Mouse (Mus musculus): Measurements from ENCODE around the gene Mdc1. TPM values are rescaled to one million over a fixed set of nuclear protein-coding genes. Genes with fewer than 3 reads are reported as not detected.
"Not testable (repeated sequence)": the region's sequence is repeated elsewhere in the genome, so short reads cannot be mapped to it uniquely, and the experiment has no call there.

The Mdc1 gene
- total RNA-seq, 2 experiments from 2014 or later: 5.4 to 6.9 TPM

- intact Hi-C loops (cut with DNase I; ENCODE audit: low total_unique reads): no loop called here
- no peak for DNase-seq
These were observed 2.7 kb upstream of the Mdc1 start for GRCm38 (mm10) chr17:35838570-35838969.

DNA sequence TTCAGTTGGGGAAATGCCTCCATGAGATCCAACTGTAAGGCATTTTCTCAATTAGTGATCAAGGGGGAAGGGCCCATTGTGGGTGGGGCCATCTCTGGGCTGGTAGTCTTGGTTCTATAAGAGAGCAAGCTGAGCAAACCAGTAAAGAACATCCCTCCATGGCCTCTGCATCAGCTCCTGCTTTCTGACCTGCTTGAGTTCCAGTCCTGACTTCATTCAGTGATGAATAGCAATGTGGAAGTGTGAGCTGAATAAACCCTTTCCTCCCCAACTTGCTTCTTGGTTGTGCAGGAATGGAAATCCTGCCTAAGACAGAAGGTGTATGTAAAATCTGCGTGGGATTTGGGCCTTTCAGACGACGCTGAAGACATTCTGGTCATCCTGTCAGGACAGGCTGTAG is 2.3 kb upstream of the Mdc1 start:
- DNase-seq; intact Hi-C loops (cut with DNase I; ENCODE audit: low total_unique reads): not testable (repeated sequence)

- intact Hi-C loops (cut with DNase I; ENCODE audit: low total_unique reads): no loop called here
- DNase-seq: no peak
These were observed 754 bp upstream of the Mdc1 start for GRCm38 (mm10) chr17:35840561-35840960.

DNA sequence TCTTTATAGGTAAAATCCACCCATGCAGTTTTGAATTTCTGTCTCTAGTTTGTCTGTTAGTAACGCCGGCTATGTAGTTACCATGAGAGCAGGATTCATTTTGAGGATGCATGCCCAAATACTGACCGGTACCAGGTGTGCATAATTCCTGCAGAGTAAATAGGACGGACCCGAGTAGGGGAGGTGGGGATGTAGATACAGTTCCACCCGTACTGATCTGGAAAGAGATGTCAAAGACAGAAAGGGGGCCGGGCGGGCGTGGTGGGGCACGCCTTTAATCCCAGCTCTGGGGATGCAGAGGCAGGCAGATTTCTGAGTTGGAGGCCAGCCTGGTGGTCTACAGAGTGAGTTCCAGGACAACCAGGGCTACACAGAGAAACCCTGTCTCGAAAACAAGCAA is 691 bp downstream of the Mdc1 start:
- no peak for DNase-seq
- intact Hi-C loops (cut with DNase I; ENCODE audit: low total_unique reads): no loop called here

DNA sequence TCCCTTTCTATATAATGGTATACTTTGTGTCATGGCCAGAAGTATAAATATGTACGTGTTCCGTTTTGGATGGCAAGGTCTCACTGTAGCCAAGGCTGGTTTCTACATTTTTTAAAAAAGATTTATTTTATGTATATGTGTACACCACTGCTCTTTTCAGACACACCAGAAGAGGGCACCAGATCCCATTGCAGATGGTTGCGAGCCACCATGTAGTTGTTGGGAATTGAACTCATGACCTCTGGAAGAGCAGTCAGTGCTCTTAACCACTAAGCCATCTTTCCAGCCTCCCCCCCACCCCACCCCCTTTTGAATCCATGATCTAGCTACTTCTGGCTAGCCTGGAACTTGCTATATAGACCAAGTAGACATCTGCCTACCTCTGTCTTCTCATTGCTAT is 2.2 kb downstream of the Mdc1 start:
- no peak for DNase-seq
- intact Hi-C loops (cut with DNase I; ENCODE audit: low total_unique reads): no loop called here

DNA sequence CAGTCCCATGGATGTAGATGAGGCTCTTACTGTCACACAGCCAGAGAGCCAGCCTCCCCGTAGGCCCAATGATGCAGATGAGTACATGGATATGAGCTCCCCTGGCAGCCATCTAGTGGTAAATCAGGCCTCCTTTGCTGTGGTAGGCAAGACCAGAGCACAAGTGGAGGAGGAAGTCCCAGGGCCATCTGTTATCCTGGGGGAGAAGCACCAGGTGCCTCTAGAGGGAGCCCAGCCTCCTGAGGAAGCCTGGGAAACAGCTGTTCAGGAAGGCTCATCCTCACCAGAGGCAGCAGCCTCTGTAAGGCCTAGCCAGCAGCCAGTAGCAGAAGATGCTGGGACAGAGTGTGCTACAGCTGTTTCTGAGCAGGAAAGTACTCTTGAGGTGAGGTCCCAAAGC is 6.8 kb downstream of the Mdc1 start:
- DNase-seq: no peak
- intact Hi-C loops (cut with DNase I; ENCODE audit: low total_unique reads): no loop called here

GRCm38 (mm10) chr17:35850974-35851373 is 9.7 kb downstream of the Mdc1 start:
- no peak for DNase-seq
- intact Hi-C loops (cut with DNase I; ENCODE audit: low total_unique reads): no loop called here

DNA sequence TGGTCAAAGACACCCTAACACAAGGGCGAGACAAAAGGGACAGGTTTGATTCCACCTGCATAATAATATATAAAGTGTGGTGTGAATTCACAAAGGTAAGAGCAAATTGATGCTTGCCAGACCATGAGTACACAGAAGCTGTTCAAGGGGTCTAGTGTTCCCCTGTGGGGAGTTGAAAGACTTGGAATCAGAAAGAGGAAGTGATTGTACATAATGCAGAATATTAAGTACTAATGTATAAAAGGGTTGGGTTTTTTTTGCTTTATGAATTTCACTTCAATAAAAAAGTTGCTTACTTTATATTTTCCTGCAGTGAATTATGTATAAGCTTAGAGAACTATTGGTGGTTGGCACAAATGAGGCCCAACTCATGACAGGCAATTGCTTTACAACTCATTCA is 18.1 kb downstream of the Mdc1 start:
- no peak for DNase-seq
- intact Hi-C loops (cut with DNase I; ENCODE audit: low total_unique reads): no loop called here

DNA sequence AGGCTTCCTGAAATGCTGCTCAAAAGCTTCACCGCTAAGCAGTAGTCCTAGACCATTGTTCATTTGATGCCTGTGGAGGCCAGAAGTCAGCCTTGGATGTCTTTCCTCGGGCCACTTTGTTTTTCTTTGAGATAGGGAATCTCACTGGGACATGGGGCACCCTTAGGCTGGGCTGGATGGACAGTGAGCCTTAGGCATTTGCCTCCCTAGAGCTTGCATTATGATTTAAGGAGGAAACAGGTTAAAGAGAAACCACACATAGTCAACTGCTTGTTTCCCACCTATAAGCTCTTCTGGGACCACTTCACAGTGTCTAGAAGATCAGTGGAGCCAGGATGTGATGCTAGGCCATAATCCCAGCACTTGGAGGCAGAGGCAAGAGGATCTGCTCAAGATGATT is 18.5 kb downstream of the Mdc1 start:
- intact Hi-C loops (cut with DNase I; ENCODE audit: low total_unique reads): no loop called here

GRCm38 (mm10) chr17:35860831-35861197 is 19.5 kb downstream of the Mdc1 start:
- intact Hi-C loops (cut with DNase I; ENCODE audit: low total_unique reads): no loop called here

More for the DNA sequence above, 18.5 kb downstream of the Mdc1 start:
- DNase-seq: no peak

GRCm38 (mm10) chr17:35861198-35861857 is 20.0 kb downstream of the Mdc1 start, which contains the start of gene Nrm:
Gene Nrm (plus strand): TSS chr17:35861318.
- DNase-seq: peak; percentile 91
- intact Hi-C loops (cut with DNase I; ENCODE audit: low total_unique reads): no loop called here

More at GRCm38 (mm10) chr17:35860831-35861197, 19.5 kb downstream of the Mdc1 start:
- no peak for DNase-seq

GRCm38 (mm10) chr17:35864832-35865353 is 23.6 kb downstream of the Mdc1 start:
- intact Hi-C loops (cut with DNase I; ENCODE audit: low total_unique reads): no loop called here
- no peak for DNase-seq

DNA sequence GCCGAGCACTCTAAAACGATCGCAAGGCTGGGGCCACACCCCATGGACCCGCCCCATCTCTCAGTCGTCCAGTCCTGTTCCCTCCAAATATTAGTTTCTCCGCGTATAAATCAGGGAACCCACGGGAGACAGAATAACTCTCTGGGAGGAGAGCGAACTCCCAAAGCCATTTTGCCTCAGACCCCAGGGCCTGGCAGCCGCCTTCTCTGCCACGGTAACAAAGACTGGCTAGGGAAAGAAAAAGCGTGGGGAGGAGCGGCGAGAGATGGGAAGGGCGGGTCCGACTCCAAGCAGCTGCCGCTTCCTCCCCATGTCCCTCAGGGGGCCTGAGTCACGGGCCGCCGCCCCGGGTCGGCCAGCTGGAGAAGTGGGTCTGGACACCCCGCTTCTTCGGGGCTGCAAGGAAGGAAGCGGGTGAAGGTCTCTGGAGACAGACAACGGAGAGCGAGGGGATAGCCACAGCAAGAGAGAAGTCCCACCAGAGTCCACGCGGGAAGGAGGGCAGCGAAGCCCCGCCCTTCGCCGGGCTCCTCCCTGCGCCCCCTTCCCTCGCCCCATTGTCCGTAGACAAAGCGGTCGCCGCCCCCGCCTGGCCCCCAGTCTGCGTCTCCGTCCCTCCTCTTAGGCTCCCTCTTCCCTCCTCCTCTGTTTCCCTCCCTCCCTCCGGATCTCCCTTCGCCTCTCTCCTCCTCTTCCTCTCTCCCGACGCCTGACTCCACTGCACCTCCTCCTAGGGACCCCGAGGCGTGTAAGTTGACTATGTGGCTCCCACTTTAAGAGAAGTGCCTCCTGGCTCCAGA is 24.4 kb downstream of the Mdc1 start, which contains the start of gene Ppp1r18:
TSS of gene Ppp1r18 (plus strand) at position 113 of the 800 bp plus-strand sequence.
- peak; percentile 89 for DNase-seq
- intact Hi-C loops (cut with DNase I; ENCODE audit: low total_unique reads): no loop called here

- peak; percentile 79 for DNase-seq
- intact Hi-C loops (cut with DNase I; ENCODE audit: low total_unique reads): no loop called here
These were observed 25.0 kb downstream of the Mdc1 start for GRCm38 (mm10) chr17:35866281-35866831.

DNA sequence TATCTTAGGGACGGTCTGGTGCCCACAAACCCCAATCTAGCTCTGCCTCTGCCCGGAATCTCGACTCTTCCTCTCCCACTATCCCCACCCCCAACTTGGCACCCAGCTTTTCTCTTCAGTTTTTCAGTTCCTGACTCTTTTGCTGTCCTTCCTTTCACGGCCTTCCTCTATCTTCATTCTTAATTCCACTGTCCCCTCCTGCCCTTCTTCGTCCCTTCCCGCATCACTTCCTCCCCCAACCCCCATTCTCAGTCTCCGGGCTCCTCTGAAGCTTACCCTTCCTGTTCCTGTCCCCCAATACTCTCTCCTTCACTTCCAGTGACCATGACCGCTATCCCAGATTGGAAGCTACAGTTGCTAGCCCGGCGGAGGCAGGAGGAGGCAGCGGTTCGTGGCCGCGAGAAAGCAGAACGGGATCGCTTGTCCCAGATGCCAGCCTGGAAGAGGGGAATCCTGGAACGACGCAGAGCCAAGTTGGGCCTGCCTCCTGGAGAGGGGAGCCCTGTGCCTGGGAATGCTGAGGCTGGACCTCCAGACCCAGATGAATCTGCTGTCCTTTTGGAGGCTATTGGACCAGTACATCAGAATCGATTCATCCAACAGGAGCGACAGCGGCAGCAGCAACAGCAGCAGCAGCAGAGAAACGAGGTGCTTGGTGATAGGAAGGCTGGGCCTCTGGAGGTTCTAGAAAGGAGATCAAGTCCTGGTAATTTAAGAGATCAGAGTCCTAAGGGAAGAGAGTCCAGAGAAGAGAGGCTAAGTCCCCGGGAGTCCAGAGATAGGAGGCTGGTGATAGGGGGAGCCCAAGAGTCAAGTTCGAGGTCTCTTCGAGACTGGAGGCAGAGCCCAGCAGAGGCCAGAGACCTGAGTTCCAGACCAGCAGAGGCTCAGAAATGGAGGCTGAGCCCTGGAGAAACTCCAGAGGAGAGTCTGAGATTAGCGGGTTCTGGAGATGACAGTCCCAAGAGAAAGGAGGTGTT is 25.9 kb downstream of the Mdc1 start:
- intact Hi-C loops (cut with DNase I; ENCODE audit: low total_unique reads): no loop called here
- no peak for DNase-seq

GRCm38 (mm10) chr17:35868165-35868820 is 27.0 kb downstream of the Mdc1 start:
- intact Hi-C loops (cut with DNase I; ENCODE audit: low total_unique reads): no loop called here
- DNase-seq: peak; percentile 44

- intact Hi-C loops (cut with DNase I; ENCODE audit: low total_unique reads): no loop called here
- DNase-seq: no peak
These were observed 27.6 kb downstream of the Mdc1 start for GRCm38 (mm10) chr17:35868961-35869345.

- intact Hi-C loops (cut with DNase I; ENCODE audit: low total_unique reads): no loop called here
- DNase-seq: peak; percentile 54
These were observed 28.2 kb downstream of the Mdc1 start for GRCm38 (mm10) chr17:35869346-35870067.

Data from gastrocnemius, postnatal 14 days (tissue).